9 mouse cellular contexts compared by ENCODE assay signal in the genomic region with DNA sequence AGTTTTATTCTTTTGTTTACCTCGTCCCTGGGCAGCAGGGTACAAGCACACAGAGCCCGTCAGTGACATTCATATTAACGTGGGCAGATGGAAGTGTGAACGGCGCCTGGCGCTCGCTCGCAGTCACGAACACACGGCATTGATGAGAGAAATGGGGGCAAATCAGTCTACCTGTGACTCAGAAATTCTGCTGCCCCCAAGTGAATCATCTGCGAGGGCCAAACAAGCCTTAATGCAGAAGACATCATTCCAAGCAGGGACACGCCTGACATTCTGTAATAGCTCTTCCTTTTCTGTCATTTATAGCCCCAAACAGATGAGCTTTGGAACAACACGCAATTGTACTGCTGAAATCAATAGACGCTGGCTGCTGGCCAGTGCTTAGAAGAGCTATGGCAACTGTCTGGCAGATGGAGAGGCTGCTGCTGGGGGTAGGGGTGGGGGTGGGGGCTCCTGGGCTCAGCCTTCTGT. TPM values are rescaled to one million over a fixed set of nuclear protein-coding genes. Genes with fewer than 3 reads are reported as not detected.
DNase-seq lines count a peak whose midpoint lies in the region; ATAC-seq lines count a peak whose summit lies in the region.
"Had no signal": no experiment of that assay in that cellular context is flagged by ENCODE, and none has a peak within 500 bp of the region (broad histone marks: within the 10 kb centered on the region; RNA-seq: fewer than 3 reads in every experiment).

No protein-coding gene starts in this region.

- no peaks in the 10 kb centered on the region for H3K9me3 ChIP-seq in forebrain, embryonic 12.5 days
- no peaks in the 10 kb centered on the region for H3K9me3 ChIP-seq in midbrain, embryonic 16.5 days (replicated peaks; ENCODE audit: control insufficient read depth, low read length, poor library complexity, severe bottlenecking)
- H3K9me3 ChIP-seq in heart, embryonic 10.5 days, result no peaks in the 10 kb centered on the region

- no peaks in the 10 kb centered on the region for H3K27me3 ChIP-seq in forebrain, embryonic 12.5 days
- H3K27me3 ChIP-seq in midbrain, embryonic 16.5 days (ENCODE audit: control insufficient read depth, insufficient read depth, low read depth, low read length), result no peaks in the 10 kb centered on the region
- H3K27me3 ChIP-seq in heart, embryonic 10.5 days (ENCODE audit: insufficient read depth, poor library complexity, severe bottlenecking), result peaks cover 9% of the 10 kb centered on the region

- peaks cover 23% of the 10 kb centered on the region for H3K4me1 ChIP-seq in forebrain, embryonic 12.5 days
- H3K4me1 ChIP-seq in midbrain, embryonic 16.5 days (ENCODE audit: control insufficient read depth, insufficient read depth, low read length), result peaks cover 15% of the 10 kb centered on the region
- peaks cover 31% of the 10 kb centered on the region for H3K4me1 ChIP-seq in heart, embryonic 10.5 days

- no peak overlapping the region for H3K4me3 ChIP-seq in forebrain, embryonic 12.5 days (replicated peaks)
- no peak overlapping the region for H3K4me3 ChIP-seq in midbrain, embryonic 16.5 days (ENCODE audit: low read depth, low read length)
- H3K4me3 ChIP-seq in heart, embryonic 10.5 days, result no peak overlapping the region
- H3K4me3 ChIP-seq: erythroblast, embryonic 14.5 days had no signal

- peak overlapping the region; percentile 31; the same call in 1 of the 2 replicates for H3K4me2 ChIP-seq in forebrain, embryonic 12.5 days
- peak overlapping the region; percentile 44 for H3K4me2 ChIP-seq in midbrain, embryonic 16.5 days (ENCODE audit: low read length)

- peak overlapping the region; percentile 75 for H3K27ac ChIP-seq in forebrain, embryonic 12.5 days
- peak overlapping the region; percentile 60 for H3K27ac ChIP-seq in midbrain, embryonic 16.5 days (ENCODE audit: low read length)
- no peak overlapping the region for H3K27ac ChIP-seq in heart, embryonic 10.5 days

- H3K9ac ChIP-seq in forebrain, embryonic 12.5 days, result no peak overlapping the region
- 0 out of 2 replicates have a peak overlapping the region, but pooled peaks have one; percentile 50 for H3K9ac ChIP-seq in midbrain, embryonic 16.5 days (ENCODE audit: low read depth, low read length)

- peak; percentile 83 for DNase-seq in brain, adult 2 months (ENCODE audit: low read depth, low spot score)
- DNase-seq in layer of hippocampus, adult 9-10 months (ENCODE audit: low spot score), result peak; percentile 59
- DNase-seq in thymus, postnatal 25 days, result no peak
- DNase-seq in heart, embryonic 10.5 days (ENCODE audit: low spot score), result no peak
- DNase-seq: kidney, postnatal 10 days had no signal

- peak; percentile 83; the same call in 1 of the 2 replicates for ATAC-seq in forebrain, embryonic 12.5 days (ENCODE audit: low FRiP score)
- ATAC-seq in midbrain, embryonic 16.5 days, result peak; percentile 72; the same call in 1 of the 2 replicates
- ATAC-seq in inflammation-experienced regulatory T-cells, adult 6 months, result no peak

- no peaks in the 10 kb centered on the region for H3K36me3 ChIP-seq in forebrain, embryonic 12.5 days (replicated peaks)
- no peaks in the 10 kb centered on the region for H3K36me3 ChIP-seq in midbrain, embryonic 16.5 days (ENCODE audit: control insufficient read depth, insufficient read depth, low read length)
- H3K36me3 ChIP-seq in heart, embryonic 10.5 days, result no peaks in the 10 kb centered on the region

- WGBS in forebrain, embryonic 12.5 days, result 57% methylated on average over 14 of the region's 14 CpGs
- 19% methylated on average over 14 of the region's 14 CpGs for WGBS in midbrain, embryonic 16.5 days
- 79% methylated on average over 14 of the region's 14 CpGs for WGBS in heart, embryonic 10.5 days

RNA-seq across cellular contexts. Expression of a gene that starts 36.0 kb away (rescaled TPM):
- polyA plus RNA-seq in forebrain, embryonic 12.5 days (2016; fragmentation: Nextera tagmentation; extraction: Ambion mirVana), result 0.22 and 0.35 TPM in 2 replicates
- polyA plus RNA-seq in midbrain, embryonic 16.5 days (2015; fragmentation: Nextera tagmentation; extraction: Ambion mirVana), result 0.70 and 0.78 TPM in 2 replicates
- polyA plus RNA-seq in heart, embryonic 10.5 days (2016; fragmentation: Nextera tagmentation; extraction: Ambion mirVana), result 2.3 and 2.8 TPM in 2 replicates
- not detected for polyA plus RNA-seq in inflammation-experienced regulatory T-cells, adult 6 months (2017; shearing (Covaris generic))
- polyA plus RNA-seq: erythroblast, embryonic 14.5 days had no signal

RNA-seq across cellular contexts. Expression of a gene that starts 36.9 kb away (rescaled TPM):
- polyA plus RNA-seq in forebrain, embryonic 12.5 days (2016; fragmentation: Nextera tagmentation; extraction: Ambion mirVana), result not detected in 2 replicates
- polyA plus RNA-seq in midbrain, embryonic 16.5 days (2015; fragmentation: Nextera tagmentation; extraction: Ambion mirVana), result 0.25 and 0.30 TPM in 2 replicates
- 0.49 and 0.65 TPM in 2 replicates for polyA plus RNA-seq in heart, embryonic 10.5 days (2016; fragmentation: Nextera tagmentation; extraction: Ambion mirVana)
- not detected for polyA plus RNA-seq in inflammation-experienced regulatory T-cells, adult 6 months (2017; shearing (Covaris generic))

RNA-seq across cellular contexts. Expression of a gene that starts 45.0 kb away (rescaled TPM):
- 7.4 and 8.8 TPM in 2 replicates for polyA plus RNA-seq in forebrain, embryonic 12.5 days (2016; fragmentation: Nextera tagmentation; extraction: Ambion mirVana)
- 9.9 and 10.0 TPM in 2 replicates for polyA plus RNA-seq in midbrain, embryonic 16.5 days (2015; fragmentation: Nextera tagmentation; extraction: Ambion mirVana)
- polyA plus RNA-seq in heart, embryonic 10.5 days (2016; fragmentation: Nextera tagmentation; extraction: Ambion mirVana), result 3.9 and 4.4 TPM in 2 replicates
- polyA plus RNA-seq in inflammation-experienced regulatory T-cells, adult 6 months (2017; shearing (Covaris generic)), result 10 to 100 TPM; 15.4 to 24.0 (median 19.5) TPM

Comparison
In these comparisons a context has a peak if more than half of its experiments do, and no peak if none do; other contexts are left out.
1. DNase-seq: peak in brain, adult 2 months (single experiment) and layer of hippocampus, adult 9-10 months (single experiment); none in thymus, postnatal 25 days (single experiment) and heart, embryonic 10.5 days (single experiment).